8 mouse cellular contexts compared by ENCODE assay signal in genomic region chr13:116711866-116712593, GRCm38 (mm10).
DNase-seq lines count a peak whose midpoint lies in the region; ATAC-seq and TF ChIP-seq lines count a peak whose summit lies in the region.

No protein-coding gene starts in this region.

- 0 out of 2 replicates have a peak overlapping the region, but pooled peaks have one; percentile 7 for H3K9ac ChIP-seq in intestine, embryonic 14.5 days (ENCODE audit: low read length)

- H3K4me3 ChIP-seq in cerebellum, adult 2 months (replicated peaks; ENCODE audit: insufficient read depth, low read depth, low read length) = no peak overlapping the region
- peak overlapping the region; percentile 33 for H3K4me3 ChIP-seq in intestine, embryonic 14.5 days (ENCODE audit: low read depth, low read length)
- peak overlapping the region; percentile 87 for H3K4me3 ChIP-seq in megakaryocyte, embryonic 14.5 days (replicated peaks)

- DNase-seq in cerebellum, adult 2 months = peak; percentile 16 to 38
- no peak for DNase-seq in cerebellum, adult 11-12 months
- DNase-seq in cerebellum, postnatal 10 days = peak; percentile 85 to 86
- peak; percentile 49 to 54 for DNase-seq in frontal cortex, postnatal 25 days (ENCODE audit: low spot score in 2 of 2)
- DNase-seq in intestine, embryonic 14.5 days (ENCODE audit: low spot score) = peak; percentile 86
- peak; percentile 78 to 87 for DNase-seq in left cerebral cortex, postnatal 14 days (ENCODE audit: low spot score in 2 of 2)
- DNase-seq in skeletal muscle tissue, adult 2 months (ENCODE audit: low read depth, low spot score) = peak; percentile 12

- intact Hi-C loops in left cerebral cortex, postnatal 14 days (cut with DNase I) = loop anchor here (2.0 to 10.0 kb wide), 7 partner anchors 987 to 1877 kb away; no protein-coding TSS in a partner anchor

- 2% methylated on average over 24 of the region's 24 CpGs for WGBS in cerebellum, adult 2 months
- WGBS in intestine, embryonic 14.5 days = under 1% methylated on average over 24 of the region's 24 CpGs

- no peak for TF ChIP-seq POLR2A in cerebellum, adult 2 months (IDR thresholded peaks at IDR 0.05; ENCODE audit: borderline replicate concordance, insufficient read depth, low read length)

- peak overlapping the region; percentile 77 for H3K4me2 ChIP-seq in intestine, embryonic 14.5 days (ENCODE audit: low read length)

- H3K9me3 ChIP-seq in intestine, embryonic 14.5 days (ENCODE audit: control insufficient read depth, low read length) = no peaks in the 10 kb centered on the region
- no peaks in the 10 kb centered on the region for H3K9me3 ChIP-seq in megakaryocyte, embryonic 14.5 days

- peak; percentile 60; the same call in 1 of the 2 replicates for TF ChIP-seq CTCF in cerebellum, adult 2 months (IDR thresholded peaks at IDR 0.05; ENCODE audit: borderline replicate concordance, insufficient read depth, low read depth, low read length)

- peaks cover 10% of the 10 kb centered on the region; the same call in 1 of the 2 replicates for H3K27me3 ChIP-seq in cerebellum, adult 2 months (ENCODE audit: control insufficient read depth, insufficient read depth, low read length)
- peaks cover 50% of the 10 kb centered on the region for H3K27me3 ChIP-seq in intestine, embryonic 14.5 days (replicated peaks; ENCODE audit: control insufficient read depth, insufficient read depth, low read length)
- peaks cover 41% of the 10 kb centered on the region for H3K27me3 ChIP-seq in megakaryocyte, embryonic 14.5 days (replicated peaks)

- no peaks in the 10 kb centered on the region for H3K36me3 ChIP-seq in intestine, embryonic 14.5 days (ENCODE audit: control insufficient read depth, insufficient read depth, low read length)
- no peaks in the 10 kb centered on the region for H3K36me3 ChIP-seq in megakaryocyte, embryonic 14.5 days (replicated peaks; ENCODE audit: low read length)

- no peaks in the 10 kb centered on the region for H3K4me1 ChIP-seq in cerebellum, adult 2 months (ENCODE audit: control insufficient read depth, insufficient read depth, low read length)
- 0 out of 2 replicates have a peak, but pooled peaks cover 5% of the 10 kb centered on the region for H3K4me1 ChIP-seq in intestine, embryonic 14.5 days (replicated peaks; ENCODE audit: control insufficient read depth, insufficient read depth, low read length)
- H3K4me1 ChIP-seq in megakaryocyte, embryonic 14.5 days = peaks cover 19% of the 10 kb centered on the region

- H3K27ac ChIP-seq in cerebellum, adult 2 months (ENCODE audit: insufficient read depth, low read length) = no peak overlapping the region
- H3K27ac ChIP-seq in intestine, embryonic 14.5 days (ENCODE audit: low read depth) = no peak overlapping the region

- ATAC-seq in intestine, embryonic 14.5 days (replicated peaks; ENCODE audit: low FRiP score, low TSS enrichment, low read depth) = peak; percentile 54
